Mouse (Mus musculus) layer of hippocampus, postnatal 25 days (tissue): ENCODE results near the gene Ccdc146. TPM values are rescaled to one million over a fixed set of nuclear protein-coding genes. Genes with fewer than 3 reads are reported as not detected.

ENCODE experiments used
- DNase-seq, 2 experiments: peaks; one replicate each; pipeline ENCODE4 v3.0.0; 2022; ENCODE audit warnings: mixed read lengths in 2 of 2, low spot score in 1 of 2; ENCODE audit errors: extremely low spot score in 1 of 2
- total RNA-seq, 2 experiments: library from RNA; stranded (reverse); gene quantifications; 2 replicates each; pipeline ENCODE4 v1.2.3; 2021

The Ccdc146 gene
- total RNA-seq, 2 experiments from 2014 or later = 0.20 to 0.47 TPM

DNA sequence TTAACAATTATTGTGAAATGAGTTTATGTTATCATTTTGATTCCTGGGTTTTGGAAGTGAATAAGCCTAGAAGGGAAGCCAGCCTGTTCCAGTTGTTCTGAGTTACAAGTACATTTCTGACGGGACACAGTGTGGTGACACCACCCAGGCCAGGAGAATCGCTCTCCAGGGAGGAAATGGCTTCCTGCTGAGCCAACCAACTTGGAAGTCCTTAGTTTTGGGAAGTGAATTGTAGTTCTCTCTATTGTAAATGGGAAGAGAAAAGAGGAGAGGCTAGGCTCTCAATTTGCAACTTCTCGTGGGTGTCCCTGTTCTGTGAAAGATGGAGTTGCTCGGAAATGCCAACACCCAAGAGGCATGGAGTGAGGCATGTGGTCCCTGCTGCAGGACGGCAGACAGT is 155.0 kb downstream of the Ccdc146 start:
- DNase-seq = no peak

DNA sequence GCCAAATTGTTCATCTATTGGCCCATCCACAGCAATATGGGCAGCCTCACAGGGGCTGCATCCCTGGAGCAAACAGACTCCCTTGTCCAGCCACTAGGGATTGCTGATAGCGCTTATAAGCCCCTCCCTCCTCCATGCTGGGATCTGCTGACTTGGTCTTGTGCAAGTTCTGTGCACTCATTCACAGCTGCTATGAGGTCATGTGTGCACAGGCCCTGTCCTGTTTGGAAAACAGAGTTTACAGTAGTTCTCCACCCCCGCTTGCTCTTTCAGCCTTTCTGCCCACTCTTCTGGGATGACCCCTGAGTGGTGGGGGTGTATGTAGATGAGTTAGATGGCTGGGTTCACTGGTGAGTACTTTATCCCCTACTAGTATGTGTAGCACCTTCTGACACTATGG is 157.4 kb downstream of the Ccdc146 start:
- no peak for DNase-seq

DNA sequence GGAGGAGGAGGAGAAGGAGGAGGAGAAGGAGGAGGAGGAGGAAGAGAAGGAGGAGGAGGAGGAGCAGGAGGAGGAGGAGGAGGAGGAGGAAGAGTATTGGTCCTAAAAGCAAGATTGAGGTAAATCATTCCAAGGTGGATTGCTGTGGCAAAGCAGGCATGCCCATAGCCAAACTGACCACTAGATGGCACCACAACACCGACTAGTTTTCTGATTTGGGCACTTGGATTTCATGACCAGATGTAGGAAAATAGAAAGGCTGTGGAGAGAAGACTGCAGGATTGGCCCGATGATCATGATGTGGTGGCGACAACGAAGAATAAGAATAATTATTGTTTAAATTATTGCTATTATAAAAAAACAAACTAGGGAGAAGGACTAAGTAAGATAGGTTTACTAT is 159.4 kb downstream of the Ccdc146 start:
- peak; percentile 77 to 95 for DNase-seq

DNA sequence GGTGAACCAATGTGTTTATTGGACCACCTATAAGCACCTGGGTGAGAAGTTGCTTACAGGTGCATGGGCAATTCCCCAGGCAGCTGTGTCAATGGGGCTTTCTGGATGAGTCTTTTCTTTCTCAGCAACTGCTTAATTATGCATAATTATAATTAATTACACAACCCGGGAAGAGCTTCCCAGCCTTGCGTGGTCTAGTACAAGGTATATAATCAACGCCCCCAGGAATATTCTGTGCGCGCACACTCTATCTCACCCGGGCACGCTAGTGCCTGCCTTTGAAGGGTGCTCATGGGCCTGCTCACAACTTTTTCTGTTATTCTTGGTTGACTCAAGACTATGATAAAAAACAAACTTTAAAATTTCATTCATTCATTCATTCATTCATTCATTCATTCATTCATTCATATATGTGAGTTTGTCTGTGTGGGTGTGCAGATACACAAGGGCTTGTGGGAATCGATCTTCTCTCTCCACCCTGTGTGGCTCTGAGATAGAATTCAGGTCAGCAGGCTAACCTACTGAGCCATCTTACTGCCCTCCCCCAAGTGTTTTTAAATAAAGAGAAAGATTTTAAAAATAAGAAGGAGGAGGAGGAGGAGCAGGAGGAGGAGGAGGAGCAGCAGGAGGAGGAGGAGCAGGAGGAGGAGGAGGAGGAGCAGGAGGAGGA is 160.0 kb downstream of the Ccdc146 start:
- no peak for DNase-seq

DNA sequence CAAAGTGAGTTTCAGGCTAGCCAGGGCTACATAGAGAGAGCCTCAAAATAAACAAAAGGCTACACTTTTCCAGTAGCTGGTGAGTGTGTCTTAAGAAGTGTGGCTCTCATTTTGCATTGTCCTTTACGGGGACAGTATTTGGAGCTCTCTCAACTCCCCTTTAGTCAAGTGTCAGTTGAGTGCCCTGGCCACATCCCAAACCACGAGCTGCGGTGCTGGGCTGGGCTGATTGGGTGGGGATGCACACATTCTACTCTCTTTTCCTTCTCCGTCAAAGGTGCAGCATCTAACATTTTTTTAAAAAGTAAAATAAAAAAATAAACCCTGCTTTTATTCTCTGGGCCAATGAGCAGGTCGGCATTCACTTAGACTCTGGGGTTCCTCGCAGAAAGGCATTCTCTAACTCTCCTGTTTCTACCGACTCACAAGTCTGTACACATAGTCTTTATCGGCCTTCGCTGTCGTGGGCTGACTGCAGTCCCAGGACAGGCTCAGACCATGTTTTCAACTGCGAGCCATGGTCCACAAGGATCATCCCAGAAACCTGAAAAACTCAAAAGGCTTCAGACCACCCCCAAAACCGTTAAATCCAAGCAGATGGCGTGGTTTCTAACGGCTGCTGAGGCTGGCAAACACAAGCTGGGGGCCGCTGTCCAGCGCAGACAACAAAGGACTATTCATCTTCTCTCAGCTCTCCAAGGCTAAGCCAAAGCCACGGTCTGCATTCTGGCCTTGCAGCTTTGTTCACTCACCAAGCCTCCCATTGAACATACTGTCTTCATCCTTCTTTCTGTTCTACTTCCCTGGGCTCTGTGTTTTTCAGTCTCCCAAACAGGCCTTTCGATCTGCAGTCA is 161.0 kb downstream of the Ccdc146 start:
- no peak for DNase-seq

DNA sequence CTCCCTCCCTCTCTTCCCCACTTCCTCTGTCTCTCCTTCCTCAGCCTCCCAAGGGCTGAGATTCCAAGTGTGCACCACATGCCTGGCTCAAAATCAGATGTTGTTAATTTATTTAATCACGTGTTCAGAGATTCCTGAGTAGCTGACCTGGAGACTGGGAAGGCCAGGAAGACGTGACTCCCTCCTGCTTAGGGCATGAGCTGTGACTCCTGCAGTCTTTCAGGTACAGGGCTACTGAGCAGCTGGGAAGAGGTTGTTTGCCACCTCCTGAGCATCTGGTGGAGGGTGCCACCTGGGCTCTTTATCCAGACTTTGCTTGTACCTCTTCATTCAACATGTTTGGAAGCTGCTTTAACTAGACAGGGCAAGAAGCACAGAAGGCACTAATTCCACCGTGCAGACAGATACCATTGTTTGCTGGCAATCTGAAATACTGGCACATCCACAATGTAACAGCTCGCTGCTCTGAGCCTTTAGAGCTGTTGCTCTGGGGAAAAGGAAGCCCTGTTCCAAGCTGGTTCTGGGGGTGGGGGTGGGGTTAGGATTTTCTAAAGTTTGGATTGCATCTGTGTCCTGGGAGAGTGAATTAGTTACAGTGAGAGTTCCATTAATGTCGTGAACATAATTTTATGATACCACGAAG is 163.2 kb downstream of the Ccdc146 start:
- no peak for DNase-seq

DNA sequence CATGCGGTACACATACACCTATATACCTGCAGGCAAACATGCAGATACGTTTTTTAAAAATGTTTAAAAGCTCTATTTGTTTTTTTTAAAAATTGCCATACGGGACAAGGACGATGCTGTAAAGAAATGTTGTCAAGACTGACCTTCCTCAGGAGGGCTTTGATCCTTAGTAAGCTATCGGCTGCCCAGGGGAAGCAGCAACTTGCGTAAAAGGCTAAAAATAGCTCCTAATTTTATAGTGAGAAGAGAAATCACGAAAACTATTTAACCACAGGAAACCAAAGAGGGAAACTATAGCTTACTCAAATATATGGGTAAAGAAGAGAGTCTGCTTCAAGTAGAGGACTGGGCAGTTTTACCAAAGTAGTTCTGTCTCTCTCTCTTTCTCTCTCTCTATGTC is 163.7 kb downstream of the Ccdc146 start:
- DNase-seq = no peak

DNA sequence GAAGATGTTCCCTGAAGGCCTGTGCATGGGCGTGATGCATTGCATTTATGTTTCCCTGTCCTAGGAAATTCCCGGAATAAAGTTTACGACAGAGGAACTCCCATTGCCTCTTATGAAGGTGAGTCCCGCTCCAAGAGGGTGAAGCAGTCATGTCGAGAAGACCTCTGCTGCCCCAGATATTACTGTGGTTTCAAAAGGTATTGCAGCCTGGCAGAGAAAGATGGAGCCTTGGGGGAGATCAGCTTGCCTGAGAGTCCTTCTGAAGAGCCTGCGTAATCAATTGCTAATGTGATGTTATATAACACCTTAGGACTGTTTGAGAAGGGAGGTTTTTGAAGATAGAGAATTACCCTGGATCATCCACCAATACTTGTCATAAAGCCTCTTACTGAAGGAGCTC is 166.7 kb downstream of the Ccdc146 start:
- no peak for DNase-seq

DNA sequence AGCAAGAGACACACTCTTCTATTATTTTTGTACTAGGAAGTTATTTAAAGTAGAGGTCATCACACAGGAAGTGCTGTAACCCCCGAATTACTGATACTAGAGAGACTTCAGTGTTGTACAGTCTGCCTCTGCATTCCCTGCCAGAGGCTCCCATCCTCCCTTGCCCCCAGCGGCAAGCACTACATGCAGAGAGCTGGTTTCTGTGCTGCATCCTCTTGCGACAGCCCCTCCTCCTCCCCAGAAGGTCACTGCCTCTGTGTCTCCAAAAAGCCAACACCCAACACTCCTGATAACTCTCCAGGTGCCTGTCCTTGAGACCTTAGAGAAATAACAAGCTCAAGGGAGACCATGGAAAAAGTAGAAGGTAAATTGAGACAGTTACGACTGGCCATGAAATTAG is 167.4 kb downstream of the Ccdc146 start:
- no peak for DNase-seq

DNA sequence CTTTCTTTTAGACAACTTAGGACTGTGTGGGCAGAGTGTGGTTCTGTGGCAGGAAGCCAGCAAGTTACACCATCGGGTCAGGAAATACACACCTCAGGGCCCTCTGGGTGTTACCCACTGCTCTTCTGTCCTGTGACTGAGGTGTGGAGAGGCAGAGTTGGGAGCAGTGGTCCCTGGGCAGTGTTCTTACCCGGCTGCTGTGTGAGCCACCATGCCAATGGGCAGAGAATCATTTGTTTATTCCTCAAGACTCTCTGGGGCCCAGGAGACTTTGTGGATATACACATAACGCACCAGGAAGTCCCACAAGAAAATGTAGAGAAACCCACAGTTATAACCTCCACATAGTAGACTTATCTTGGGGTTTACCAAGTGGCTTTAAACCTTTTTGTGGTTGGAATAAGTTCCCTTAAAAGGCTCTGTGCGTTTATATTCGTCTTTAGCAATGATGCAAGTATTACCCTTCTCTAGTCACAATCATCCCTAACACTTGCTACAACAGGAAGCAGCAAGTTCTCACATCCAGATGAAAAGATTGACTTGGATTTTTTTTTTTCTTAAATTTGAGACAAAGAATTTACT is 168.8 kb downstream of the Ccdc146 start:
- DNase-seq = no peak

DNA sequence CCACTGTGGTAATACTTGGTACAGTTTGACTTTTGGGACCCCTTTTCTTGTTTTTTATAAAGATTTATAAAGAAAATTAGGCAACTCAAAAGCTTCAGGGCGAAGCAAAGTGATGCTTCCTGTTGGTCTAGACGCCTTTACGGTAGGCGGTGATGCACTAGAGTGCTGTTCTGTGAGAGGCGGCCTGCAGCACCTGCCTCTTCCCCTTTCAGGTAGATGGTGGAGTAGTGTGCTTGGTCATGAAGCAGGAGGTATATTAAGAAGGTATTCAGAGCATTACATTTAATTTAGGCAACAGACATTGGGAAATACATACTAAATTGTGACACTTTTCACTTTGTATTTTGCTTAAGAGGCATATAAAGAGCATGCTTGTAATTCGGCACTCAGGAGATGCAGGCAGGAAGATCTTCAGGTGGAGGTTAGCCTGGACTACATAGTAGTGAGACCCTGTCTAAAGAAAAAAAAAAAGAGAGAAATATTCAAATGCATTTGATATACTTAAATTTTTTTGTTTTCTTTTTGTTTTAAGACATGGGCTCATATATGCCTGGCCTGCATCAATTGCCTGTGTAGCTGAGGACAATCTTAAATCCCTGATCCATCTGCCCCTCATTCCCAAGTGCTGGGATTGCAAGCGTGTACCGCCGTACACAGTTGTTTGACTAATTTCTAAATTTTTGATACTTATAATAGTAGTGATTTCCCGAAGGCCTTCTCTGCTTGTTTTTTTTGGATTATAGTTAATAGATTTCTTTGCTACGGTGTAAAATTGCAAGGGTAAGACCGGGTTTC is 169.5 kb downstream of the Ccdc146 start:
- DNase-seq = no peak

DNA sequence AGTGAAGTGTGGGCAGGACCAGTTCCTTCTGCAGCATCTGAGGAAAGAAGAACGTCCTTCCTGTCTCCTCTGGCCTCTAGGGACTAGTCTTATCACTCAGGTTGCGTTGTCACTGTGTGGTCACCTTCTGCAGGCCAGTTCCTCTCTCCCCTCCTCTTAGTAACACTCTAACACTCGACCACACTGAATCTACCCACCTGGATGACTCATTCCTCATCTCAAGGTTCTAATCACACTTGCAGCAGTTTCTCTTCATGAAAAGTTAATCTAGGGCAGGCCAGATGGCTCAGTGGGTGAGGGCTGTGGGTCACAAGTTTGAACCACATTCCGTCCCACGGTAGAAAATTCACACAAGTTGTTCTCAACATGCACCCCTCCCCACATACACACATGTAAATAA is 175.6 kb downstream of the Ccdc146 start:
- DNase-seq = no peak

DNA sequence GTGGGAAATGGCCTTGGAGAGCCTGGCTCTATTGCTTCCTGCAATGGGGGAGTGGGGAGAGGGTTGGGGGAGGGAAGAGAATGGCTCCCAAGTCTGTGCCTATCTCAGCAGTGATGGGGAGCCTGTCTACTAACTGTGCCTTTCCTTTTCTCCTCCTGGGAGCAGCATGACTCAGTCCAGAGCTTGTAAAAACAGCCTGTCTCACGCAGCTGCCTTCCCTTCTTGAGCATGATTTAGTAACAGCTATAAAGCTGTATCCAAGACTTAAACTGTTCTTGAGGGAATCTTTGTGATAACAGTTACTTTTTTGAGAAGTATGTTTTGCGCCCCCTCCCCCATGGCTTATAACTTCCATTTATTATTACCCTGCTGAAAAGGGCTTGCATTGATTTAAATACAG is 176.6 kb downstream of the Ccdc146 start:
- DNase-seq = no peak

DNA sequence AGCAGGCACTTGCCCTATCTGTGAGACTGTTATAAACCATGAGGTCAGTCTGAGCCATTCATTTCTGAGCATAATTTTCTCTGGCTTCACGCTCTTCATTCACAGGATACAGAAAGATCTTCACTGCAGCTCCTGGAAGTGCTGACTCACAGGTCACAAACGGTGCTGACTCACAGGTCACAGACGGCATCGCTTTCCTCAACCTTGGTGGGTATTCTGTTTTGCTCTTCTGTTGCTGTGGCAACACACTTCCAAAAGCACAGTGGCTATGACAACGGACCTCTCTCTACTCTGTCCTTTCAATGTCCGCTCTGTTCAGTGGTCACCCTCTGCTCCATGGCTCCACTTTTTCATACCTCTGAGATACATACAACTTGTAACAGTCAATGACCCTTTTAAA is 177.7 kb downstream of the Ccdc146 start:
- DNase-seq = no peak

DNA sequence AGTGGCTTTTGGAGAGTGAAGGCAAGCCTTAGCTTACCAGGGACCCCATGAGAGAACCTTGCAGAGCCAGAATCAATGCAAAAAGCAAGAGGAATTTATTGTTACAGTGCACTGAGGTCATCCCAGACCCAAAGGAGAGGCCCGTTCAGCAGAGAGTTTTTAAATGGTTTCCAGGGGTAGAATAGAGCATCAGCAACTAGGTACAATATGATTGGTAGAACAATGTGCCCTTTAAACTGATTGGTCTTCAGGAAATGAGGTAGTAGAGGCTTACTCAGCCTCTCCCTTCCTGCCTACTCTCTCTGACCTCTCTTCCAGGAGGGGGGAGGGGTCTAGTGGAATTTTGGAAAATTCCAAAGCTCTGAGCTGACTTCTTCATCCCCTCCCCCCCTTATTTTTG is 179.2 kb downstream of the Ccdc146 start:
- no peak for DNase-seq

DNA sequence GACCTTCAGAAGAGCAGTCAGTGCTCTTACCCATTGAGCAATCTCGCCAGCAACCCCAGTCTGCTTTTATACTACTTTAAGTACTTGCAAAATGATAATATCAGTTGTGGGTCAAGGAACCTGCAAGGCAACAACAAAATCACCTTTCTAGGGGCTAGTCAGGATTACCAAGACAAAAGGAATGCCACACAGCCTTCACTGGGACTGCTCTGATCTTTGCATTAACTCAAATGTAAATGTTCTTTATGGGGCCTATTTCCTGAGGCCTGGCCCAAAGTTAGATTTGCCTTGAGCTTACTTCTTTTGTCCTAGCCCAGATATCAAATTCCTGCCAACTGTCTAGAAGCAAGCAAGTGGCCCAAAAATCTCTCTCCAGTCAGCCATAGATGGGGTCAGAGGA is 179.9 kb downstream of the Ccdc146 start:
- DNase-seq = no peak
